ENCODE assay signal across 15 mouse cellular contexts in the genomic region with DNA sequence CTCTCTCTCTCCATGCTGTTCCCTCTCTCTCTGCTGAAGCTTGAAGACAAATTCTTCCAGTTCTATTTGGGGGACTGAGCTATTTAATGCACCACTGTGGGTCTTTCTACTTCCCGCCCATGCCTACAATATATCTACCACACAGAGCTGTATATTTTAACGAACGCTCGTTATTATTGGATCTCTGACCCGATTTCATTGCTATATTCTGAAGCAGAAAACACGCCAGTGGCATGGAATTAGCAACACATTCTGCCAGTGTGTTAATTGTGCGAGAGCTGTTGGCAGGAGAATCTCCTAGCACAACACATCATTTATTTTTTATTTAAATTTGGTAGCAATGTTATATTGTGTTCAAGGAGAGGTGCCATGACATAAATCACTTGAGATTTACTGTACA.
DNase-seq lines count a peak whose midpoint lies in the region; ATAC-seq and TF ChIP-seq lines count a peak whose summit lies in the region.
"Had no signal": no experiment of that assay in that cellular context is flagged by ENCODE, and none has a peak within 500 bp of the region (broad histone marks: within the 10 kb centered on the region; RNA-seq: fewer than 3 reads in every experiment).

No protein-coding gene starts in this region.

- DNase-seq in midbrain, embryonic 10.5 days (ENCODE audit: low spot score): no peak
- no peak for DNase-seq in midbrain, embryonic 14.5 days
- DNase-seq in frontal cortex, postnatal 14 days (ENCODE audit: low spot score in 2 of 2): peak; percentile 24 to 35
- peak; percentile 66 to 87 for DNase-seq in right cerebral cortex, postnatal 10 days (ENCODE audit: low spot score in 2 of 2)
- no peak for DNase-seq in adrenal gland, adult 18-20 months (ENCODE audit: low spot score in 2 of 2)
- DNase-seq in thymus, adult 2 months: no peak
- DNase-seq: cerebellum, postnatal 25 days; heart, adult 2 months; heart, postnatal 14 days; kidney, postnatal 25 days had no signal

- TF ChIP-seq POLR2A in thymus, adult 2 months (IDR thresholded peaks at IDR 0.05; ENCODE audit: control insufficient read depth, extremely low read depth, insufficient read depth, low read length, poor library complexity): no peak

- H3K27ac ChIP-seq in midbrain, embryonic 10.5 days (replicated peaks): peak overlapping the region; percentile 78; the same call in 1 of the 2 replicates
- no peak overlapping the region for H3K27ac ChIP-seq in midbrain, embryonic 14.5 days (replicated peaks; ENCODE audit: low read depth, low read length)
- H3K27ac ChIP-seq in forebrain, embryonic 13.5 days: peak overlapping the region; percentile 69
- H3K27ac ChIP-seq in thymus, adult 2 months (ENCODE audit: control insufficient read depth, insufficient read depth, low read length): no peak overlapping the region
- H3K27ac ChIP-seq: embryonic facial prominence, embryonic 12.5 days; heart, adult 2 months; limb, embryonic 12.5 days had no signal

- no peak overlapping the region for H3K4me2 ChIP-seq in midbrain, embryonic 14.5 days (ENCODE audit: low read length)
- H3K4me2 ChIP-seq in forebrain, embryonic 13.5 days: no peak overlapping the region
- H3K4me2 ChIP-seq: embryonic facial prominence, embryonic 12.5 days; limb, embryonic 12.5 days had no signal

- H3K9me3 ChIP-seq in midbrain, embryonic 10.5 days (replicated peaks): no peaks in the 10 kb centered on the region
- no peaks in the 10 kb centered on the region for H3K9me3 ChIP-seq in midbrain, embryonic 14.5 days (ENCODE audit: control insufficient read depth, low read length)
- H3K9me3 ChIP-seq in forebrain, embryonic 13.5 days (replicated peaks): no peaks in the 10 kb centered on the region
- H3K9me3 ChIP-seq: embryonic facial prominence, embryonic 12.5 days; limb, embryonic 12.5 days had no signal

- H3K27me3 ChIP-seq in midbrain, embryonic 10.5 days (ENCODE audit: low read depth, poor library complexity, severe bottlenecking): no peaks in the 10 kb centered on the region; the same call in 1 of the 2 replicates
- H3K27me3 ChIP-seq in midbrain, embryonic 14.5 days (ENCODE audit: control insufficient read depth, insufficient read depth, low read length): no peaks in the 10 kb centered on the region
- no peaks in the 10 kb centered on the region for H3K27me3 ChIP-seq in forebrain, embryonic 13.5 days
- no peaks in the 10 kb centered on the region for H3K27me3 ChIP-seq in thymus, adult 2 months (ENCODE audit: control insufficient read depth, insufficient read depth, low read length)
- H3K27me3 ChIP-seq: CH12.LX; embryonic facial prominence, embryonic 12.5 days; limb, embryonic 12.5 days had no signal

- no peaks in the 10 kb centered on the region for H3K36me3 ChIP-seq in midbrain, embryonic 10.5 days
- no peaks in the 10 kb centered on the region for H3K36me3 ChIP-seq in midbrain, embryonic 14.5 days (ENCODE audit: control insufficient read depth, insufficient read depth, low read length)
- no peaks in the 10 kb centered on the region for H3K36me3 ChIP-seq in forebrain, embryonic 13.5 days (ENCODE audit: poor library complexity, severe bottlenecking)
- no peaks in the 10 kb centered on the region for H3K36me3 ChIP-seq in thymus, adult 2 months (ENCODE audit: control insufficient read depth, insufficient read depth, low read length)
- H3K36me3 ChIP-seq: embryonic facial prominence, embryonic 12.5 days; limb, embryonic 12.5 days had no signal

- no peak overlapping the region for H3K4me3 ChIP-seq in midbrain, embryonic 10.5 days
- H3K4me3 ChIP-seq in midbrain, embryonic 14.5 days (replicated peaks; ENCODE audit: low read depth, low read length): no peak overlapping the region
- no peak overlapping the region for H3K4me3 ChIP-seq in forebrain, embryonic 13.5 days
- H3K4me3 ChIP-seq in thymus, adult 2 months (ENCODE audit: control insufficient read depth, insufficient read depth, low read length): no peak overlapping the region
- H3K4me3 ChIP-seq: embryonic facial prominence, embryonic 12.5 days; heart, adult 2 months; limb, embryonic 12.5 days had no signal

- no peak for ATAC-seq in midbrain, embryonic 14.5 days (ENCODE audit: low FRiP score, low TSS enrichment)
- peak; percentile 70 for ATAC-seq in forebrain, embryonic 13.5 days
- ATAC-seq: intestine, postnatal 0 days had no signal

- peaks cover 27% of the 10 kb centered on the region for H3K4me1 ChIP-seq in midbrain, embryonic 10.5 days
- peaks cover 23% of the 10 kb centered on the region for H3K4me1 ChIP-seq in midbrain, embryonic 14.5 days (ENCODE audit: control insufficient read depth, insufficient read depth, low read length)
- peaks cover 28% of the 10 kb centered on the region for H3K4me1 ChIP-seq in forebrain, embryonic 13.5 days
- no peaks in the 10 kb centered on the region for H3K4me1 ChIP-seq in thymus, adult 2 months (replicated peaks; ENCODE audit: control insufficient read depth, insufficient read depth, low read length)
- H3K4me1 ChIP-seq: embryonic facial prominence, embryonic 12.5 days; limb, embryonic 12.5 days had no signal

- no peak overlapping the region for H3K9ac ChIP-seq in midbrain, embryonic 14.5 days (replicated peaks; ENCODE audit: low read length)
- no peak overlapping the region for H3K9ac ChIP-seq in forebrain, embryonic 13.5 days
- H3K9ac ChIP-seq: embryonic facial prominence, embryonic 12.5 days; limb, embryonic 12.5 days had no signal

- no peak for TF ChIP-seq CTCF in thymus, adult 2 months (IDR thresholded peaks at IDR 0.05; ENCODE audit: borderline replicate concordance, control insufficient read depth, extremely low read depth, insufficient read depth, low read length, poor library complexity)

- 94% methylated on average over 7 of the region's 7 CpGs for WGBS in midbrain, embryonic 10.5 days
- 80% methylated on average over 7 of the region's 7 CpGs for WGBS in midbrain, embryonic 14.5 days
- WGBS in forebrain, embryonic 13.5 days: 37% methylated on average over 7 of the region's 7 CpGs
- 98% methylated on average over 7 of the region's 7 CpGs for WGBS in thymus, adult 2 months

Comparison
In these comparisons a context has a peak if more than half of its experiments do, and no peak if none do; other contexts are left out.
1. H3K27ac ChIP-seq: peak in midbrain, embryonic 10.5 days (single experiment) and forebrain, embryonic 13.5 days (single experiment); none in midbrain, embryonic 14.5 days (single experiment) and thymus, adult 2 months (single experiment).
2. DNase-seq: peak in frontal cortex, postnatal 14 days (2 of 2) and right cerebral cortex, postnatal 10 days (2 of 2); none in midbrain, embryonic 10.5 days (single experiment), midbrain, embryonic 14.5 days (single experiment), adrenal gland, adult 18-20 months (0 of 2) and thymus, adult 2 months (single experiment).